Mouse (Mus musculus): ENCODE measurements around the gene Bpnt1.

GRCm38 (mm10) chr1:185334136-185334535, 2.2 kb downstream of the Bpnt1 start:
- TF ChIP-seq POLR2A (IDR thresholded peaks at IDR 0.05; ENCODE audit: insufficient read length, low read depth), result no peak
- TF ChIP-seq CEBPB (IDR thresholded peaks at IDR 0.05; ENCODE audit: insufficient read depth, poor library complexity, severe bottlenecking), result no peak
- no peak for TF ChIP-seq POLR2AphosphoS2 (IDR thresholded peaks at IDR 0.05; ENCODE audit: insufficient read length, low read depth)
- no peak for TF ChIP-seq TCF12 (IDR thresholded peaks at IDR 0.05; ENCODE audit: insufficient read depth, poor library complexity, severe bottlenecking)
- TF ChIP-seq E2F4 (IDR thresholded peaks at IDR 0.05; ENCODE audit: insufficient read depth), result no peak
- no peak for TF ChIP-seq REST (IDR thresholded peaks at IDR 0.05; ENCODE audit: insufficient read depth, insufficient read length)
- TF ChIP-seq SRF (IDR thresholded peaks at IDR 0.05; ENCODE audit: control insufficient read depth, insufficient read length, low read depth), result no peak
